Mouse (Mus musculus) erythroblast, embryonic 14.5 days (primary cell): Measurements from ENCODE around the gene AC153137.1. TPM values are rescaled to one million over a fixed set of nuclear protein-coding genes. Genes with fewer than 3 reads are reported as not detected.

Experiments used
- H3K27me3 ChIP-seq: 2 replicates; pipeline ENCODE4 v1.6.1; 2012; ENCODE audit warnings: inconsistent platforms; ENCODE audit not compliant: control insufficient read depth
- H3K36me3 ChIP-seq: 2 replicates; pipeline ENCODE4 v1.6.1; 2012; ENCODE audit warnings: mild to moderate bottlenecking, inconsistent platforms; ENCODE audit not compliant: control insufficient read depth
- H3K4me1 ChIP-seq: 2 replicates; pipeline ENCODE4 v1.6.1; 2012; ENCODE audit warnings: inconsistent platforms; ENCODE audit not compliant: control insufficient read depth
- H3K4me3 ChIP-seq: replicated peaks from 2 replicates; pipeline ENCODE3; 2012; ENCODE audit warnings: moderate library complexity, mild to moderate bottlenecking, inconsistent platforms
- H3K9me3 ChIP-seq: 2 replicates; pipeline ENCODE4 v1.6.1; 2012; ENCODE audit warnings: low read length, inconsistent platforms, mixed read lengths; ENCODE audit not compliant: control insufficient read depth
- GATA1 ChIP-seq: IDR thresholded peaks from 2 replicates; pipeline ENCODE4 v1.6.1; 2012; ENCODE audit warnings: low read length, inconsistent platforms, mixed read lengths
- TAL1 ChIP-seq: IDR thresholded peaks from 3 replicates; pipeline ENCODE4 v1.6.1; 2012; ENCODE audit warnings: low read length, inconsistent platforms, mixed read lengths
- polyA plus RNA-seq: library from polyadenylated mRNA; stranded (reverse); fragments of >175 nt; gene quantifications from 2 replicates; pipeline ENCODE4 v1.2.3, GENCODE M21; 2012

AC153137.1 gene
- polyA plus RNA-seq, 1 experiment, result not detected

- H3K27me3 ChIP-seq, result no peaks in the 10 kb centered on the region
- TF ChIP-seq GATA1 (no peak), TAL1 (no peak)
- no peaks in the 10 kb centered on the region for H3K9me3 ChIP-seq
- H3K4me1 ChIP-seq, result peaks cover 13% of the 10 kb centered on the region
- H3K36me3 ChIP-seq, result peaks cover 19% of the 10 kb centered on the region
- peak overlapping the region; percentile 95 for H3K4me3 ChIP-seq
Observed at GRCm38 (mm10) chr1:30948950-30949639, 28.7 kb downstream of the AC153137.1 start.

- no peak for TF ChIP-seq GATA1
- no peak for TF ChIP-seq TAL1
- Histone ChIP-seq H3K9me3 (no peaks in the 10 kb centered on the region), H3K4me1 (peaks cover 13% of the 10 kb centered on the region), H3K27me3 (no peaks in the 10 kb centered on the region), H3K36me3 (peaks cover 26% of the 10 kb centered on the region), H3K4me3 (peak overlapping the region; percentile 95)
Observed at GRCm38 (mm10) chr1:30948361-30948949, 29.3 kb downstream of the AC153137.1 start.

- TF ChIP-seq TAL1 (no peak), GATA1 (no peak)
- Histone ChIP-seq H3K9me3 (no peaks in the 10 kb centered on the region), H3K27me3 (no peaks in the 10 kb centered on the region), H3K36me3 (peaks cover 38% of the 10 kb centered on the region), H3K4me1 (peaks cover 6% of the 10 kb centered on the region), H3K4me3 (no peak overlapping the region)
Observed at GRCm38 (mm10) chr1:30945136-30945535, 32.6 kb downstream of the AC153137.1 start.

- no peaks in the 10 kb centered on the region for H3K27me3 ChIP-seq
- no peak for TF ChIP-seq TAL1
- peaks cover 33% of the 10 kb centered on the region for H3K36me3 ChIP-seq
- H3K4me3 ChIP-seq, result no peak overlapping the region
- no peaks in the 10 kb centered on the region for H3K4me1 ChIP-seq
- H3K9me3 ChIP-seq, result no peaks in the 10 kb centered on the region
Observed at GRCm38 (mm10) chr1:30940571-30940970, 37.2 kb downstream of the AC153137.1 start.

GRCm38 (mm10) chr1:30938392-30938791 lies 39.4 kb downstream of the AC153137.1 start:
- H3K27me3 ChIP-seq, result no peaks in the 10 kb centered on the region
- no peak overlapping the region for H3K4me3 ChIP-seq
- H3K36me3 ChIP-seq, result peaks cover 11% of the 10 kb centered on the region
- H3K9me3 ChIP-seq, result no peaks in the 10 kb centered on the region
- TF ChIP-seq TAL1 (no peak), GATA1 (no peak)
- no peaks in the 10 kb centered on the region for H3K4me1 ChIP-seq

GRCm38 (mm10) chr1:30937396-30937965 lies 40.3 kb downstream of the AC153137.1 start:
- Histone ChIP-seq H3K4me3 (no peak overlapping the region), H3K27me3 (no peaks in the 10 kb centered on the region), H3K9me3 (no peaks in the 10 kb centered on the region), H3K4me1 (no peaks in the 10 kb centered on the region), H3K36me3 (peaks cover 8% of the 10 kb centered on the region)
- no peak for TF ChIP-seq TAL1
- no peak for TF ChIP-seq GATA1

GRCm38 (mm10) chr1:30936488-30936887 lies 41.3 kb downstream of the AC153137.1 start:
- H3K9me3 ChIP-seq, result no peaks in the 10 kb centered on the region
- no peaks in the 10 kb centered on the region for H3K4me1 ChIP-seq
- TF ChIP-seq GATA1, result no peak
- TF ChIP-seq TAL1, result no peak
- no peak overlapping the region for H3K4me3 ChIP-seq
- peaks cover 8% of the 10 kb centered on the region for H3K36me3 ChIP-seq
- no peaks in the 10 kb centered on the region for H3K27me3 ChIP-seq

GRCm38 (mm10) chr1:30930823-30931222 lies 46.9 kb downstream of the AC153137.1 start:
- Histone ChIP-seq H3K36me3 (no peaks in the 10 kb centered on the region), H3K4me1 (no peaks in the 10 kb centered on the region), H3K4me3 (no peak overlapping the region), H3K9me3 (no peaks in the 10 kb centered on the region), H3K27me3 (no peaks in the 10 kb centered on the region)
- TF ChIP-seq TAL1, result no peak

- Histone ChIP-seq H3K4me1 (no peaks in the 10 kb centered on the region), H3K27me3 (no peaks in the 10 kb centered on the region), H3K36me3 (no peaks in the 10 kb centered on the region), H3K4me3 (no peak overlapping the region), H3K9me3 (no peaks in the 10 kb centered on the region)
- TF ChIP-seq GATA1 (no peak), TAL1 (no peak)
Observed at GRCm38 (mm10) chr1:30930194-30930593, 47.6 kb downstream of the AC153137.1 start.

Other genes with a start within 250 kb of the AC153137.1 start
- gene Phf3, start 104.0 kb downstream of the AC153137.1 start, polyA plus RNA-seq, result 1.2 and 1.5 TPM in 2 replicates
- gene Lgsn, start 198.4 kb upstream of the AC153137.1 start, polyA plus RNA-seq, result not detected in 2 replicates
- not detected in 2 replicates for gene 4931428L18Rik, start 244.7 kb upstream of the AC153137.1 start, polyA plus RNA-seq
- not detected in 2 replicates for gene Pih1d3, start 244.9 kb upstream of the AC153137.1 start, polyA plus RNA-seq